Mouse (Mus musculus) lung, adult 2 months (tissue): ENCODE data around the gene Rps15a.

ENCODE experiments used
- CTCF ChIP-seq: fragments of 200-500 bp; IDR thresholded peaks from 2 replicates; pipeline ENCODE4 v1.5.1; 2011; ENCODE audit warnings: mild to moderate bottlenecking, low read length, control low read depth; ENCODE audit not compliant: insufficient read depth
- POLR2A ChIP-seq: fragments of 200-500 bp; IDR thresholded peaks from 2 replicates; pipeline ENCODE4 v1.6.1; 2011; ENCODE audit warnings: low read depth, mild to moderate bottlenecking, control low read depth, low read length, borderline replicate concordance; ENCODE audit errors: extremely low read depth

DNA sequence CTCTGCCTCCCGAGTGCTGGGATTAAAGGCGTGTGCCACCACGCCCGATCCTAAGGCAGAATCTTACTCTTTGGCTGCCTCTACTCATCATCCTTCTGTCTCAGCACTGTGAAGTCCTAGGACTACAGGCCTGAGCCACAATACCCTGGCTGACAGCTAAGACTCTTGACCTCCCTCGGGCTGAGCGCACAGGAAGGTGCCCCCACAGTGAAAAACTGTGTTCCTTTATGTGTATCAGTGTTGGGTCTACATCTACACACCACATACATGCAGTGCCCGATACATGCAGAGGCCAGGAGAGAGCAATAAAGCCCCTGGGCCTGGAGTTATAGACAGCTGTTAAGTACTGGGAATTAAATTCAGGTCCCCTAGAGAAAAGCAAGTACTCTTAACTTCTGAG lies 6.2 kb upstream of the Rps15a start:
- no peak for TF ChIP-seq POLR2A
- no peak for TF ChIP-seq CTCF
